Mouse (Mus musculus) neural tube, embryonic 11.5 days (tissue): ENCODE results near the gene Gm12184. TPM values are rescaled to one million over a fixed set of nuclear protein-coding genes. Genes with fewer than 3 reads are reported as not detected.

ENCODE experiments used
- ATAC-seq: fragments of 200-750 bp; cut with Nextera tagmentation; 2 replicates; pipeline ENCODE4 v1.8.0; 2017; ENCODE audit warnings: moderate number of reproducible peaks, mild to moderate bottlenecking, moderate TSS enrichment, moderate library complexity; ENCODE audit not compliant: insufficient read depth, low FRiP score, low TSS enrichment
- DNase-seq: peaks from one replicate; pipeline ENCODE4 v3.0.0-alpha.2; 2015; ENCODE audit warnings: low spot score
- H3K27ac ChIP-seq: fragments of 300-500 bp; sonication (generic); 2 replicates; pipeline ENCODE4 v1.5.1; 2014; ENCODE audit warnings: low read depth, mild to moderate bottlenecking, low read length
- H3K27me3 ChIP-seq: fragments of 300-500 bp; sonication (generic); 2 replicates; pipeline ENCODE4 v1.6.1; 2014; ENCODE audit warnings: mild to moderate bottlenecking, low read length, mixed read lengths; ENCODE audit not compliant: control insufficient read depth, insufficient read depth
- H3K36me3 ChIP-seq: fragments of 300-500 bp; sonication (generic); 2 replicates; pipeline ENCODE4 v1.6.1; 2014; ENCODE audit warnings: mild to moderate bottlenecking, low read length, moderate library complexity, mixed read lengths; ENCODE audit not compliant: control insufficient read depth, insufficient read depth
- H3K4me1 ChIP-seq: fragments of 300-500 bp; sonication (generic); 2 replicates; pipeline ENCODE4 v1.6.1; 2014; ENCODE audit warnings: low read length, mixed read lengths; ENCODE audit not compliant: control insufficient read depth, insufficient read depth
- H3K4me2 ChIP-seq: fragments of 300-500 bp; sonication (generic); 2 replicates; pipeline ENCODE4 v1.6.1; 2014; ENCODE audit warnings: low read depth, mild to moderate bottlenecking, moderate library complexity
- H3K4me3 ChIP-seq: fragments of 300-500 bp; sonication (generic); 2 replicates; pipeline ENCODE4 v1.5.1; 2014; ENCODE audit warnings: low read depth, low read length
- H3K9ac ChIP-seq: fragments of 300-500 bp; sonication (generic); 2 replicates; pipeline ENCODE4 v1.6.1; 2014; ENCODE audit warnings: mild to moderate bottlenecking, low read length
- H3K9me3 ChIP-seq: fragments of 300-500 bp; sonication (generic); 2 replicates; pipeline ENCODE4 v1.6.1; 2016; ENCODE audit warnings: low read length; ENCODE audit not compliant: control insufficient read depth
- WGBS: fragments of 180-500 bp; shearing (Covaris S2); extraction: QIAGEN DNeasy Blood & Tissue Kit; methylation state at CpG from one replicate; pipeline ENCODE4 v1.1.7; 2014; 5-methylcytosine and 5-hydroxymethylcytosine counted together
- polyA plus RNA-seq: library from polyadenylated mRNA; unstranded; fragments of >200 nt; fragmentation: Nextera tagmentation; extraction: Ambion mirVana; gene quantifications from 2 replicates; pipeline ENCODE4 v1.2.1, GENCODE M21; 2014

Gm12184 gene
- polyA plus RNA-seq, 1 experiment from 2014 or later = 18.2 TPM

GRCm38 (mm10) chr11:48841213-48841612 is 14.8 kb upstream of the Gm12184 start:
- peaks cover 5% of the 10 kb centered on the region; the same call in 1 of the 2 replicates for H3K27me3 ChIP-seq
- no peak overlapping the region for H3K4me2 ChIP-seq
- ATAC-seq (no peak), DNase-seq (no peak)
- H3K4me1 ChIP-seq = 0 out of 2 replicates have a peak, but pooled peaks cover 3% of the 10 kb centered on the region
- H3K36me3 ChIP-seq = no peaks in the 10 kb centered on the region
- H3K4me3 ChIP-seq = no peak overlapping the region
- H3K9me3 ChIP-seq = no peaks in the 10 kb centered on the region
- WGBS = 86% methylated on average over 5 of the region's 5 CpGs
- no peak overlapping the region for H3K27ac ChIP-seq
- H3K9ac ChIP-seq = no peak overlapping the region

- H3K9ac ChIP-seq = no peak overlapping the region
- H3K4me2 ChIP-seq = no peak overlapping the region
- no peaks in the 10 kb centered on the region for H3K9me3 ChIP-seq
- H3K4me1 ChIP-seq = 0 out of 2 replicates have a peak, but pooled peaks cover 3% of the 10 kb centered on the region
- ATAC-seq = no peak
- no peak overlapping the region for H3K4me3 ChIP-seq
- no peak for DNase-seq
- H3K27me3 ChIP-seq = peaks cover 5% of the 10 kb centered on the region; the same call in 1 of the 2 replicates
- no peaks in the 10 kb centered on the region for H3K36me3 ChIP-seq
- no peak overlapping the region for H3K27ac ChIP-seq
Observed at GRCm38 (mm10) chr11:48840805-48841204, 14.3 kb upstream of the Gm12184 start.

- Histone ChIP-seq H3K9ac (no peak overlapping the region), H3K4me1 (0 out of 2 replicates have a peak, but pooled peaks cover 3% of the 10 kb centered on the region), H3K9me3 (no peaks in the 10 kb centered on the region), H3K27me3 (peaks cover 5% of the 10 kb centered on the region; the same call in 1 of the 2 replicates), H3K27ac (no peak overlapping the region), H3K36me3 (no peaks in the 10 kb centered on the region), H3K4me3 (peak overlapping the region; percentile 83; the same call in 1 of the 2 replicates), H3K4me2 (no peak overlapping the region; the same call in 1 of the 2 replicates)
- no peak for ATAC-seq
- WGBS = 80% methylated on average over 10 of the region's 10 CpGs
- no peak for DNase-seq
Observed at GRCm38 (mm10) chr11:48838879-48839680, 12.6 kb upstream of the Gm12184 start.

- peak overlapping the region; percentile 91 for H3K4me2 ChIP-seq
- ATAC-seq (no peak), DNase-seq (peak; percentile 48)
- 0 out of 2 replicates have a peak, but pooled peaks cover 3% of the 10 kb centered on the region for H3K4me1 ChIP-seq
- no peaks in the 10 kb centered on the region for H3K9me3 ChIP-seq
- H3K27me3 ChIP-seq = peaks cover 5% of the 10 kb centered on the region; the same call in 1 of the 2 replicates
- peak overlapping the region; percentile 83 for H3K4me3 ChIP-seq
- no peaks in the 10 kb centered on the region for H3K36me3 ChIP-seq
- peak overlapping the region; percentile 62 for H3K9ac ChIP-seq
- 4% methylated on average over 16 of the region's 16 CpGs for WGBS
- no peak overlapping the region for H3K27ac ChIP-seq
Observed at GRCm38 (mm10) chr11:48838181-48838797, 11.8 kb upstream of the Gm12184 start.

- Histone ChIP-seq H3K27ac (no peak overlapping the region), H3K9me3 (no peaks in the 10 kb centered on the region), H3K4me3 (peak overlapping the region; percentile 83), H3K4me1 (0 out of 2 replicates have a peak, but pooled peaks cover 3% of the 10 kb centered on the region), H3K4me2 (peak overlapping the region; percentile 91), H3K27me3 (peaks cover 5% of the 10 kb centered on the region; the same call in 1 of the 2 replicates), H3K36me3 (no peaks in the 10 kb centered on the region), H3K9ac (peak overlapping the region; percentile 62)
- WGBS = under 1% methylated on average over 71 of the region's 77 CpGs
- DNase-seq (peak; percentile 63), ATAC-seq (peak; percentile 32)
Observed at GRCm38 (mm10) chr11:48837310-48838180, 11.1 kb upstream of the Gm12184 start.

GRCm38 (mm10) chr11:48836990-48837309 is 10.5 kb upstream of the Gm12184 start:
- Histone ChIP-seq H3K4me2 (peak overlapping the region; percentile 91), H3K27me3 (peaks cover 5% of the 10 kb centered on the region; the same call in 1 of the 2 replicates), H3K4me3 (peak overlapping the region; percentile 83), H3K4me1 (0 out of 2 replicates have a peak, but pooled peaks cover 3% of the 10 kb centered on the region), H3K9me3 (no peaks in the 10 kb centered on the region), H3K9ac (peak overlapping the region; percentile 62; the same call in 1 of the 2 replicates), H3K27ac (no peak overlapping the region), H3K36me3 (no peaks in the 10 kb centered on the region)
- no peak for ATAC-seq
- WGBS = 8% methylated on average over 11 of the region's 11 CpGs
- DNase-seq = no peak

GRCm38 (mm10) chr11:48835923-48836322 is 9.5 kb upstream of the Gm12184 start:
- DNase-seq (no peak), ATAC-seq (no peak)
- H3K4me3 ChIP-seq = no peak overlapping the region
- 0 out of 2 replicates have a peak, but pooled peaks cover 3% of the 10 kb centered on the region for H3K4me1 ChIP-seq
- no peak overlapping the region for H3K27ac ChIP-seq
- H3K27me3 ChIP-seq = peaks cover 5% of the 10 kb centered on the region; the same call in 1 of the 2 replicates
- 72% methylated on average over 6 of the region's 6 CpGs for WGBS
- no peak overlapping the region for H3K9ac ChIP-seq
- no peaks in the 10 kb centered on the region for H3K36me3 ChIP-seq
- no peak overlapping the region for H3K4me2 ChIP-seq
- no peaks in the 10 kb centered on the region for H3K9me3 ChIP-seq
